Mouse (Mus musculus): ENCODE measurements around the gene Lamb3. TPM values are rescaled to one million over a fixed set of nuclear protein-coding genes. Genes with fewer than 3 reads are reported as not detected.

Lamb3 gene
- total and polyA plus RNA-seq, 3 experiments: 0.03 to 0.30 (median 0.22) TPM

- no peak for DNase-seq (ENCODE audit: low spot score)
- 0 out of 2 replicates have a peak, but pooled peaks cover 2% of the 10 kb centered on the region for H3K27me3 ChIP-seq (ENCODE audit: insufficient read depth, low read length)
- H3K36me3 ChIP-seq (replicated peaks): no peaks in the 10 kb centered on the region
- no peaks in the 10 kb centered on the region for H3K9me3 ChIP-seq (replicated peaks)
- no peak for TF ChIP-seq CTCF (IDR thresholded peaks at IDR 0.05; ENCODE audit: low read depth, low read length)
- TF ChIP-seq GATA2 (IDR thresholded peaks at IDR 0.05; ENCODE audit: borderline replicate concordance, low read depth, low read length): no peak
- no peak for TF ChIP-seq GATA1 (IDR thresholded peaks at IDR 0.05; ENCODE audit: borderline replicate concordance, low read length)
- TF ChIP-seq TAL1 (conservative IDR thresholded peaks at IDR 0.05; ENCODE audit: low read depth, low read length): no peak
- TF ChIP-seq POLR2AphosphoS5 (IDR thresholded peaks at IDR 0.05; ENCODE audit: insufficient replicate concordance, low read depth, low read length): no peak
- no peak for ATAC-seq (ENCODE audit: extremely low read depth, insufficient number of reproducible peaks, low FRiP score, poor library complexity, severe bottlenecking)
- no peaks in the 10 kb centered on the region for H3K4me1 ChIP-seq (ENCODE audit: insufficient read depth, low read depth, low read length)
- no peak overlapping the region for H3K4me3 ChIP-seq (ENCODE audit: low read depth, low read length)
Observed at GRCm38 (mm10) chr1:193392266-193392665, 184.8 kb downstream of the Lamb3 start.

Other genes with a start within 250 kb of the Lamb3 start
- gene Syt14, start 171.9 kb upstream of the Lamb3 start, total RNA-seq (2014; fragmentation: Nextera tagmentation): not detected in 2 replicates
- gene Syt14, start 171.9 kb upstream of the Lamb3 start, total RNA-seq (2017): 0.16 and 0.17 TPM in 2 replicates
- gene Syt14, start 171.9 kb upstream of the Lamb3 start, polyA plus RNA-seq (2012): not detected in 2 replicates
- 13.2 and 23.9 TPM in 2 replicates for gene Diexf, start 77.4 kb upstream of the Lamb3 start, total RNA-seq (2014; fragmentation: Nextera tagmentation)
- 20.7 and 28.0 TPM in 2 replicates for gene Diexf, start 77.4 kb upstream of the Lamb3 start, total RNA-seq (2017)
- 3.0 and 3.4 TPM in 2 replicates for gene Diexf, start 77.4 kb upstream of the Lamb3 start, polyA plus RNA-seq (2012)
- 0.23 and 0.34 TPM in 2 replicates for gene Irf6, start 54.6 kb upstream of the Lamb3 start, total RNA-seq (2014; fragmentation: Nextera tagmentation)
- gene Irf6, start 54.6 kb upstream of the Lamb3 start, total RNA-seq (2017): 0.38 and 0.58 TPM in 2 replicates
- gene Irf6, start 54.6 kb upstream of the Lamb3 start, polyA plus RNA-seq (2012): 0.04 TPM in 1 of 2 replicates, not detected in the other
- 6.5 and 10.2 TPM in 2 replicates for gene A130010J15Rik, start 39.7 kb upstream of the Lamb3 start, total RNA-seq (2014; fragmentation: Nextera tagmentation)
- gene A130010J15Rik, start 39.7 kb upstream of the Lamb3 start, total RNA-seq (2017): 15.5 and 18.9 TPM in 2 replicates
- gene A130010J15Rik, start 39.7 kb upstream of the Lamb3 start, polyA plus RNA-seq (2012): 1.7 and 2.2 TPM in 2 replicates
- gene Traf3ip3, start 6.0 kb upstream of the Lamb3 start, total RNA-seq (2014; fragmentation: Nextera tagmentation): 6.8 and 14.1 TPM in 2 replicates
- 47.5 and 48.7 TPM in 2 replicates for gene Traf3ip3, start 6.0 kb upstream of the Lamb3 start, total RNA-seq (2017)
- 8.6 and 13.4 TPM in 2 replicates for gene Traf3ip3, start 6.0 kb upstream of the Lamb3 start, polyA plus RNA-seq (2012)
- gene Hsd11b1, start 56.4 kb downstream of the Lamb3 start, total RNA-seq (2014; fragmentation: Nextera tagmentation): not detected in 2 replicates
- 0.27 TPM in 1 of 2 replicates, not detected in the other for gene Hsd11b1, start 56.4 kb downstream of the Lamb3 start, total RNA-seq (2017)
- not detected in 2 replicates for gene Hsd11b1, start 56.4 kb downstream of the Lamb3 start, polyA plus RNA-seq (2012)
- gene G0s2, start 65.5 kb downstream of the Lamb3 start, total RNA-seq (2014; fragmentation: Nextera tagmentation): not detected in 2 replicates
- not detected in 2 replicates for gene G0s2, start 65.5 kb downstream of the Lamb3 start, total RNA-seq (2017)
- gene G0s2, start 65.5 kb downstream of the Lamb3 start, polyA plus RNA-seq (2012): not detected in 2 replicates
- not detected in 2 replicates for gene Camk1g, start 162.6 kb downstream of the Lamb3 start, total RNA-seq (2014; fragmentation: Nextera tagmentation)
- gene Camk1g, start 162.6 kb downstream of the Lamb3 start, total RNA-seq (2017): not detected in 2 replicates
- not detected in 2 replicates for gene Camk1g, start 162.6 kb downstream of the Lamb3 start, polyA plus RNA-seq (2012)

All from G1E (cell line).